Mouse (Mus musculus): Measurements from ENCODE around the gene Aco2.
"Not testable (repeated sequence)": the region's sequence is repeated elsewhere in the genome, so short reads cannot be mapped to it uniquely, and the experiment has no call there.

Gene Aco2

DNA sequence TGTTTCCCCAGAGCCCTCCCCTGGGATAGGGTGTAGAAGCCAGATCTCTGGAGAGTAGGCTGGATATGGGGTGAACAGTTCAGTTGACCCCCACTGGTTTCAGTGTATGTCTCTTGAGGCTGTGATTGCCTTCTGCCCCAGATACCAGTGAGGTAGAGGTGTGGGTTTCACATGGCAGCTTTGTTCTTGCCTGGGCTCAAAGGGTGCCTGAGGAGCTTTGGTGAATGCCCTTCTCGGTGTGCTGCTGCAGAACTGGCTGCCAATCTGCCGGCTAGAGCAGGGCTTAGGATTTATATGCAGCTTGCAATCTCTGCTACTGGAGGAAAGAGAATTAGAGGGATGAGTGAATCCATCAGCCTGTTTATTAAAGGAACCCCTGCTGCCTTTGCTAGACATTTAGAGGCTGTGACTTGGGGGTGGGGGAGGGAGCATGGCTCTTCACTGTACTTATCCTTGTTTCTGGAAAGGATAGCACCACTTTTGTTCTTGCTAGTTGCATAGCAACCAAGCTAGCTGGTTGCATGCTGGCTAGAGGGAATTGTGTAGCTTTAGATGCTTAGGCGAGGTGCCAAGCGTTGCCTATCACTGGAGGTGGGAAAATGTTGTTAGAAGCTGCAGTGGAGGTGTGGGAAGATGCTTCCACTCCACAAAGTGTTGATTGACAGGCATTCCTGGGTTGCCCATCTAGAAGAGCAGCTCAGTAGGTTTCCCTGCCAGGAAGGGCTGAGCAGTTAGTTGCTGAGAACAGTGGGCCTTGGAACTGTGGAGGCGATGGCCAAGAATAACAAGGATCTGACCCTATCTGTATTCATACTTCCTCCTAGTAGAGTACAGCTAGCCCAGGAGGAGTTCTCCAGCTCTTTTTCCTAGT lies 7.7 kb downstream of the Aco2 start:
- DNase-seq (ENCODE audit: low read depth, low spot score): no peak

- DNase-seq (ENCODE audit: low read depth, low spot score): no peak
Measured at GRCm38 (mm10) chr15:81882348-81882747, 10.2 kb downstream of the Aco2 start.

GRCm38 (mm10) chr15:81885418-81885934 lies 13.4 kb downstream of the Aco2 start:
- DNase-seq (ENCODE audit: low read depth, low spot score): no peak

GRCm38 (mm10) chr15:81886795-81887550 lies 14.9 kb downstream of the Aco2 start:
- no peak for DNase-seq (ENCODE audit: low read depth, low spot score)

DNA sequence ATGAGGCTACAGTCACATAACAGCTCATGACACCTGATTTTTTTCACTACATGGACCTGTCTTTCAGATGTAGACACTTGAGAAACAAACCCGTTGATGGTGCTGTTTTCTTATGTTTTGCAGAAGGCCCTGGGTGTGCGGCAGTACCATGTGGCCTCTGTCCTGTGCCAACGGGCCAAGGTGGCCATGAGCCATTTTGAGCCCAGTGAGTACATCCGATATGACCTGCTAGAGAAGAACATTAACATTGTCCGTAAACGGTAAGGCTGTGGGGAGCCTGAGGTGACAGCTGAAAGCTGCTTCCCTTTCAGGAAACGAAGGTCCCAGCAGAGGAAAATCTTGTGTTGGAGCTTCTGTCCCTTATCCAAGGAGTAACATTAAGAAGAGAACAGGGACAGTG lies 17.1 kb downstream of the Aco2 start:
- no peak for DNase-seq (ENCODE audit: low read depth, low spot score)

DNA sequence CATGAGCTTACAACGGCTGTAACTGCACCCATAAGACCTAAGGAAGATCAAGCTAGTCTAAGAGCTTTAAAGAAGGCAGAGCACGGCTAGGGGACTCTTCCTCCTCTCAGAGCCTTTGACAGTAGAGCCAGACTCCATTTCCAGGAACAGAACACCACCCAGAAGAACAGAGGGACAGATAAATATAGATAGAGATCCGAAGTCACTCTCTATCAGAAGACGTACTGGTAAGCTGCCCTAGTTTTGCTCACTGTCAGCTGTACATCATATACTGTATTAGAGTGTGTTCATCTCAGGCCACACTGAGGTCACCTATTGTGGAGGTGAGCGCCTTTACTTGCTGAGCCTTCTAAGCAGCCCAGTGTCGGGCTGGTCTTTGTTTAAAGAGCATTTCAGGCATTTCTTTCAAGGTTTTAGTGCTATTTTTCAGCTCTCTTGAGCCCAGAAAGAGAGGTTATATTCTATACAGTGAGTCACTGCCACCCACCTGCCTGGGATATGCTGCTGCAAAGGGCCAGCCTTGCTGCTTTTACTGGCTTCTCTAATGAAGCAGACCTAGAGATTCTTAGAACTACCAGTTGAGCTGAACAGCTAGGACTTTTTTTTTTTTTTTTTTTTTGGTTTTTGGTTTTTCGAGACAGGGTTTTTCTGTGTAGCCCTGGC lies 19.2 kb downstream of the Aco2 start:
- no peak for DNase-seq (ENCODE audit: low read depth, low spot score)

- DNase-seq (ENCODE audit: low read depth, low spot score): peak; percentile 33
Measured at GRCm38 (mm10) chr15:81891822-81892580, 19.9 kb downstream of the Aco2 start.

GRCm38 (mm10) chr15:81894002-81894401 lies 21.9 kb downstream of the Aco2 start:
- no peak for DNase-seq (ENCODE audit: low read depth, low spot score)

- DNase-seq (ENCODE audit: low read depth, low spot score): no peak
Measured at GRCm38 (mm10) chr15:81896407-81896806, 24.3 kb downstream of the Aco2 start.

DNA sequence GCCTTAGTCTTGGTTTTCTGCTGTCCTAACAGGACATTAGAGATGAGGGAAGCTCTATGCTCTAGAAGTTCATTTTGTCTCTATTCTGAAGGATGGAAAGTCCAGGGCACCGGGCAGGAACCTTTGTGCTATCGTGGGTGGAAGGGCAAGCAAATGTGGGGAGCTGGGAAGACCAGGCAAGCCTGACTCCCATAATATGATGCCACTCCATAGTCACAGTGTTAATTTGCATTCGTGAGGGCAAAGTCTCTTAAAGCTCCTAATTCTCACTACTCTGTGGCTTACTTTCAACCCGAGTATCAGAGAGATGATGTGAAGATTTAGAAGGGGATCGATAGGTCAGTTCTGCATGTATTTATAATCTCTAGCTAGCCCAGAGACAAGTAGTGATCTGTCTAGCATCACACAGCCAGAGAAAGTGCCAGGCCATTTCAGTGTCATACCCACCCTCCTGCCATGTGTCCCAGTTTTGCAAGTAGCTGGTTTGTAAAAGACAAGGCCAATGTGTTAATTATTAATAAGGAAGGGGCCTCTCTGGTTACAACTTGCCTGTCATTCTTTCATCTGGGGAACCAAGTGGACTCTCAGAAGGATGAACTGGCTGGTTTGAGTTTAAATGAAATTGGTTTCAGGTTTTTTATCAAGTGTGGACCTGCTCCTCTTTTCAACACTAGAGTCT lies 25.6 kb downstream of the Aco2 start:
- DNase-seq (ENCODE audit: low read depth, low spot score): no peak

DNA sequence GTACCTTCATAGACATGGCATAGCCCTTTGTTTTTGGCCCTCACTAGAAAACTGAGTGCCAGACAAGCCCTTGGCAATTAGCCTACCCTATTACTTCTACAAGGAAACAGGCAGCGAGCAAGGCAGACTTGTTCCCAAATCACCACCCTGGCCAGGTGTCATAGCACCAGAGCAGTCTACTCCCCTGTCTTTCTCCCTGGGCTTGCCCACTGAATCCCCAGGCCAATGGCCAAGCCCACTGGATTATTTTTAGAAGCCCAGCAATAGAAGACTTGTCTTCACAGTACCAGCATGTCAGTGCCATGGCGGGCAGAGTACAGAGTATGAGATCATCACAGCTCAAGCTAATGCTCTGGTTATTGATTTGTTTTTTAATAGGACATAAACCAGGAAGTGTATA lies 26.6 kb downstream of the Aco2 start:
- DNase-seq (ENCODE audit: low read depth, low spot score): no peak

GRCm38 (mm10) chr15:81904939-81905338 lies 32.8 kb downstream of the Aco2 start:
- peak; percentile 72 for DNase-seq (ENCODE audit: low read depth, low spot score)

DNA sequence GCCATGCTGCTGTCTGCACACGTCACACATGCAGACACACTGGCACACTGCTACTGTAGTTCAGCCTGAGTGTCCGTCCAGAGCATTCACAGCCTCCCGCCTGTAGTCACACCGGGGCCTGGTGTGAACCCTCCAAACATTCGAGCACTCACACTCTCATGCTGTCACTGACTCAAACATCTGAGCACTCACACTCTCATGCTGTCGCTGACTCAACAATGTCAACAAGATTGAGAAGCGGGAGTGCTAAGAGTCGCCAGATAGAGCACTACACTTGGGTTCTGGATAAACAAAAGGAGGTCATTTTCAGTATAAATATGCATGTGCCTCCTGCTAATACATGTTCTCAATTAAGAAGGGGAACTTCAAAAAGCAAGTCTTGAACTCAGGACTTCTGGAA lies 35.8 kb downstream of the Aco2 start:
- DNase-seq (ENCODE audit: low read depth, low spot score): no peak

DNA sequence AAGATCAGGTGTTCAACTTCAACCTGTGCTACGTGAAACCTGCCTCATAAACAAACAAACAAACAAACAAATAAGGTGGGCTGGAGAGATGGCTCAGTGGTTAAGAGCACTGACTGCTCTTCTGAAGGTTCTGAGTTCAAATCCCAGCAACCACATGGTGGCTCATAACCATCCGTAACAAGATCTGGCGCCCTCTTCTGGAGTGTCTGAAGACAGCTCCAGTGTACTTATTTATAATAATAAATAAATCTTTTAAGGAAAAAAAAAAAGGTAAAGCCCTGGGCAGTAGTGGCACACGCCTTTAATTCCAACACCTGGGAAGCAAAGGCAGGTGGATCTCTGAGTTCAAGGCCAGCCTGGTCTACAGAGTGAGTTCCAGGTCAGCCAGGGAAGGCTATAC lies 36.7 kb downstream of the Aco2 start:
- DNase-seq (ENCODE audit: low read depth, low spot score): not testable (repeated sequence)

- DNase-seq (ENCODE audit: low read depth, low spot score): no peak
Measured at GRCm38 (mm10) chr15:81912498-81912897, 40.4 kb downstream of the Aco2 start.

DNA sequence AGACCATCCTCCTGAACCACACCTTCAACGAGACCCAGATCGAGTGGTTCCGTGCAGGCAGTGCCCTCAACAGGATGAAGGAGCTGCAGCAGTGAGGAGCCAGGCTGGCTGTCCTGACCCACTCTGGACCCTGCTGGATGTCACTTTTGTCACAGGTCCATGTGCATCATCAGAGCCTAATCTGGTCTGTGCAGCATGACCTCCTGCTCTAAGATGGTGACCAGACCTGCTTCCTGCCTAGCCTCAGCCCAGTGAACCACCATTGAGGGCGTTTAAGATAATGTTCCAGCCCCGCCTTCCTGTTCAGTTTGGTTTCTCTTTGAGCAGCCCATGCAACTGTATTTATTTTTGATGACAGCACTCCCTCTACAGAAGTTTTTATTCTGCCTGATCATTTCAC lies 42.6 kb downstream of the Aco2 start:
- DNase-seq (ENCODE audit: low read depth, low spot score): no peak

DNA sequence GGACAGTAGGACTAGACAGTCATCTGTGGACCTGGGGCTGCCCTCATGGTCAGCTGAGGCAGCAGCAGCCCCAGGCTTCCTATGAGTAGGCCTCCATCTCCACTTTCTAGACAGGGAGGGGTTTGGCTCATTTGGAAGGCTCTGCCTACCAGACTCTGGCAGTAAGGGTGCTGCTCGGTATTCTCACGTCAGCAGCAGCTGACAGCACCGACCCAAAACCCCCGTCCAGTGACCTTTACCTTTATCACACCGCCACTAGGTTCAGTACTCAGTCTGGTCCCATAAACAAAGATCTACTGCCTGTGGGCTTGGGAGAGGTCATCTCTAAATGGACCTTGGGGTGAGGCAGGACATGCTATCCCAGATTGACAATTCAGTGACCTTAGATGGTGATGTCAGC lies 43.6 kb downstream of the Aco2 start:
- no peak for DNase-seq (ENCODE audit: low read depth, low spot score)

DNA sequence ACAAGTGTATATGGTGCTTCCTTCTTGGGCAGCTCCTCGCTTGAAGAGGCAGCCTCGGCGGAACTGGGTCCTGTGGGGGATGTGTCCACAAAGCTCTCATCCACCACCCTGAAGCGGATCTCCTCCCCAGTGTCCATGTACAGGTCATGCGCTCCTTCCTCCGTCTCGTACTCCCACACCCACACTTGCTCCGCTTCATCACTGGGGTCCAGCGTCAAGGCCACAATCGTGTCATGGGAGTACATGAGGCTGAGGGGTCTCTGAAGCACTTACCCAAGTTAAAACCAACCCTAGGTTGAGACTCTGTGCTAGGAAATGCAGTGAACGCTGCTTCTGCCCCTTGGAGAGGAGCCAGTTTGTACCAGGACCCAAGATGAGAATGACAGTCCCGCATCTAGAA lies 45.1 kb downstream of the Aco2 start:
- DNase-seq (ENCODE audit: low read depth, low spot score): no peak

GRCm38 (mm10) chr15:81917621-81918463 lies 45.7 kb downstream of the Aco2 start:
- DNase-seq (ENCODE audit: low read depth, low spot score): peak; percentile 71

GRCm38 (mm10) chr15:81919062-81919461 lies 47.0 kb downstream of the Aco2 start:
- DNase-seq (ENCODE audit: low read depth, low spot score): no peak
